Mouse (Mus musculus): ENCODE data around the gene Nat8f1. TPM values are rescaled to one million over a fixed set of nuclear protein-coding genes. Genes with fewer than 3 reads are reported as not detected.
"Not testable (repeated sequence)": the region's sequence is repeated elsewhere in the genome, so short reads cannot be mapped to it uniquely, and the experiment has no call there.

Nat8f1 gene
- 1 to 10 TPM; 1.6 to 2.5 TPM for total RNA-seq (2021)
- long read RNA-seq, experiment 1, partial matches to known transcripts, result 0 of 2 reads
- long read RNA-seq, experiment 1, other reads (novel, unspliced or antisense), result 2 of 2 reads
- long read RNA-seq, experiment 2, partial matches to known transcripts, result 0 of 3 reads
- long read RNA-seq, experiment 2, other reads (novel, unspliced or antisense), result 1 of 3 reads

DNA sequence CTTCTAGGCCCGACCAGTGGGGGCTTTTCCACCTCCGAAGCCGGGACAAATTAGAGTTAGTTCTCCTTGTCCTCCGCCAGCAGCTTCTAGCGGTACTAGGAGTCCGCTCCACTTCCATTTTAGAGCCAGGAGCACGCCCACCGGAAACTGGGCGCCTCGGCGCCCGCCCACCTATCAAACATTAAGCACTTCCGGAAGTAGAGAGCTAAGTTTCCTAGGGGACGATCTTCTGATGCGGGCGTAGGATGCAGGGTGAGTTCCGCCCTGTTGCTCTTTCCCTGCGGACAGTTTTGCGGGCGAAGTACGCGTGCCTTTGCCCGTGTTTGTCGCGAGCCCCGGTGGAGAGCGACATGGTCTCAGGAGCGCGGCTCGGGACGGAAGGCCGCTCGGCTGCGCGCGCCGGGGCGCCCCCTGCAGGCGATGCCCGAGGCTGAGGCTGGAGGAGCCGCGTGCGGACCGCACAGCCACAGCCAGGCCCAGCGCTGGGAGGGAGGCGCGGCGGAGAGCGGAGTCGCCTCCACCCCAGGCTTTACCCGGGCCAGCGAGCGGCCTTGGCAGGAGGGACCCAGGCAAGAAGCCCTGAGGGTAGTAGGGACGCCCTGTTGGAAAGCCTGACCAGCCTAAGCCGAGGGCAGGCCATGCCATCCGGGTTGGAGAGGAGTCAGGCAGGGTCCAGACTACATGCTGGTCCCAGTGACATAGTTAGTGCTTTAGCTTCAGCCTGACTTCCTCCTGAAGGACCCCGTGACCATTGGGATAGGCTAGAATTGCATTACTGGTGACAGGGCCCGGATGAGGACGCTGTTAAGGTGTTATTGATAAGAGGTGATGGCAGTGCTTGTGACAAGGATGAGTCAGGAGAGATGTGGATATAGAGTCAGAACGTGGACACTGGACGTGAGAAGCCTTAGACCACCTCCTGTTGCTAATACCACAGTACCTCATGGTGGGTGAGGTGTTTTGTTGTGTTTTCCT is at the start of gene Nat8f1:
Gene Nat8f1, minus strand, starts transcription at position 149 of the 975 bp plus-strand sequence.
- peak; percentile 87 for DNase-seq

- peak; percentile 89 for DNase-seq
Measured at GRCm38 (mm10) chr6:85961101-85962091, 45.9 kb upstream of the Nat8f1 start, which contains the start of gene Dusp11. Gene Dusp11 (minus strand): TSS chr6:85961667.

DNA sequence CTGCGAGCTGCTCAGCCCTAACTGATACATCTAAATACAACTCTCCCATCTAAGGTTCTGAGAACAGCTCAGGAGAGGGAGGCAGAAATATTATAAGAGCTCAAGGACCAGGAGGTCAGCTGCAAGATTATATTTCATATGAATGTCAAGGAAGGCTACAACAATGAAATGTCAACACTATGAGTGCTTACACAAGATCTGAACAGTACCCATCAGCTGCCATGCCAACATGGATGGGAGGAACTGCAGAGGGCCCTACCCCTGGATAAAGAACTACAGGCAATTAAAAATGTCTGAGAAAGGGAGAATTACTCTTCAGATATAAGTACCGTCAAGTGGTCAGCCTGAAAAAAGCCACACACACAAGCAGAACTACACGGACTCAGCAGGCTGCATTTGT is 42.1 kb upstream of the Nat8f1 start:
- DNase-seq, result no peak

- no peak for DNase-seq
Measured at GRCm38 (mm10) chr6:85948549-85948948, 33.1 kb upstream of the Nat8f1 start.

DNA sequence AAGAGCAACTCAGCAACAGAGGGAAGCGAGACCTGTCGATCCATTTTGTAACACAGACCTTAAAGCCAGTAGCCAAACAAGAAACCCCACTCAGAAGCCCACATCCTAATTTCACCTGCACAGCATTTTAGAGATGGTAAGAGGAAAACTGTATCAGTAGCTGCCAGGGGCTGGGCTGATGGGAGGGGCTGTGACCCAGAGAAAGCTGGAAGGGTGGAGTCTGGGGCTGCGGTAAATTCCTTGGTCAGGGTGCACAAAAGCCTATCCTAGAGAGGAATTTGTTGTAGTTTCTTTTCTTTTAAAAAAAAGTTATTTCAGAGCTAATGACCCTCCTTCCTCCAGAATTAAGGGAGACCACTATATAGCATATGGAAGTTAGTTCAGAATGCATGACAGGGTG is 27.0 kb upstream of the Nat8f1 start:
- no peak for DNase-seq

DNA sequence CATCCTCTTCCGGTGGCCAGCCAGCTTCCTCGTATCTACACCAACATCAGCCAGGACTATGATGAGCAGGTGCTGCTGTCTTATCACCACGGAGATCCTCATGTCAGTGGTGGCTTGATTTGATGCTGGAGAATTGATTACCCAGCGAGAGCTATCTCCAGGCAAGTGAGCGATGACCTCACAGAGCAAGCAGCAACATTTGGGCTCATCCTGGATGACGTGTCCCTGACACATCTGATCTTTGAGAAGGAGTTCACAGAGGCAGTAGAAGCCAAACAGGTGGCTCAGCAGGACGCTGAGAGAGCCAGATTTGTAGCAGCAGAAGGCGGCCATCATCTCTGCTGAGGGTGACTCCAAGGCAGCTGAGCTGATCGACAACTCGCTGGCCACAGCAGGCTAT is 23.2 kb upstream of the Nat8f1 start:
- DNase-seq, result no peak

DNA sequence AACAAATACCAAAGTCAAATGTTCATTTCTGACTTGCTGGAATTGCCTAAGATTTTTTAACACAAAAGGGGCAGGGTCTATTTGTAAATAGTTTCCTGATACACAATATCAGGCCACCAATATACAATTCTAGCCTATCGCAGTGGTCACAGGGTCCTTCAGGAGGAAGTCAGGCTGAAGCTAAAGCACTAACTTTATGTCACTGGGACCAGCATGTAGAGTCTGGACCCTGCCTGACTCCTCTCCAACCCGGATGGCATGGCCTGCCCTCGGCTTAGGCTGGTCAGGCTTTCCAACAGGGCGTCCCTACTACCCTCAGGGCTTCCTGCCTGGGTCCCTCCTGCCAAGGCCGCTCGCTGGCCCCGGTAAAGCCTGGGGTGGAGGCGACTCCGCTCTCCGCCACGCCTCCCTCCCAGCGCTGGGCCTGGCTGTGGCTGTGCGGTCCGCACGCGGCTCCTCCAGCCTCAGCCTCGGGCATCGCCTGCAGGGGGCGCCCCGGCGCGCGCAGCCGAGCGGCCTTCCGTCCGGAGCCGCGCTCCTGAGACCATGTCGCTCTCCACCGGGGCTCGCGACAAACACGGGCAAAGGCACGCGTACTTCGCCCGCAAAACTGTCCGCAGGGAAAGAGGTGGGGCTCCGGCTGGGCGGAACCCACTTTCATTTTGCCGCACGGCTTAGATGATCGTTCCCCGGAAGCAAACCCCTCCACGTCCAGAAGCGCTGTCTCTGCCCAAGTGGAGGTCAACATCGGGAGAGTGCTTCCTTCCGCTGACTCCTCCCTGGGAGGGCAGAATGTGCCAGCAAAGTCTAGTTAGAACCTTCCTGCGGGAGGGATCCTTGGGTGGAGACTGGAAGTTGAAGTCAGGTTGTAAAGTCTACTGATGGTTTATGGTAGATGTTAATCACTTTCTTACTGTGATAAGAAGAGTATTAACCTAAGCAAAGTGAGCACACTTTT is 21.3 kb upstream of the Nat8f1 start:
- DNase-seq, result peak; percentile 86

DNA sequence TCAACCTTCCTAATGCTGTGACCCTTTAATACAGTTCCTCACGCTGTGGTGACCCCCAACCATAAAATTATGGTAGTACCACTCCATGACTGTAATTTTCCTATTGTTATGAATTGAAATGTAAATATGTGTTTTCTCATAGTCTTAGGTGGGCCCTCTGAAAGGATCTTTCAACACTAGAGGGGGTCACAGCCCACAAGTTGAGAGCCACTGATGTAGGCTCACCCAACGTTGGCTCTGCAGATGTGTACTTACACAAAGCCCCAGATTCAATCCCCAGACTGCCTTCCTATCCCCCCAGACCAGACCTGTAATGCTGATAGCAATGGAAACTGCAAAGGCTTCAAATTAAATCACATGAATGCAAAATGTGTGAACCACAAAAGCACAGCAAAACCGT is 20.2 kb upstream of the Nat8f1 start:
- DNase-seq, result no peak

- no peak for DNase-seq
Measured at GRCm38 (mm10) chr6:85934047-85934446, 18.6 kb upstream of the Nat8f1 start.

GRCm38 (mm10) chr6:85929312-85929711 is 13.8 kb upstream of the Nat8f1 start:
- no peak for DNase-seq

GRCm38 (mm10) chr6:85927476-85928464 is 12.3 kb upstream of the Nat8f1 start:
- no peak for DNase-seq

- no peak for DNase-seq
Measured at GRCm38 (mm10) chr6:85926709-85927108, 11.2 kb upstream of the Nat8f1 start.

DNA sequence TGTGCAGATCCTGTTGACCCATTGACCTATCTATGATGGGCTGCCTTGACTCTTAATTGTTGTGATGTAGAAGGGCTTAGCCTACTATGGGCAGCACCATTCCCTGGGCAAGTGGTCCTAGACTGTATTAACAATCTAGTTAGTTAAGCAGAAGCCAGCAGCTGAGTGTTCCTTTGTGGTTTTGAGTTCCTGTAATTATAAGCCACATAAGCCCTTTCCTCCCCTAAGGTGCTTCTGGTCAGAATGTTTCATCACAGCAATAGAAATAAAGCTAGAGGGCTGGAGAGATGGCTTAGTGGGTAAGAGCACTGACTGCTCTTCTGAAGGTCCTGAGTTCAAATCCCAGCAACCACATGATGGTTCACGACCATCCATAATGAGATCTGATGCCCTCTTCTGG is 8.2 kb upstream of the Nat8f1 start:
- DNase-seq, result no peak

GRCm38 (mm10) chr6:85919401-85919800 is 3.9 kb upstream of the Nat8f1 start:
- no peak for DNase-seq

GRCm38 (mm10) chr6:85918341-85918740 is 2.9 kb upstream of the Nat8f1 start:
- DNase-seq, result not testable (repeated sequence)

DNA sequence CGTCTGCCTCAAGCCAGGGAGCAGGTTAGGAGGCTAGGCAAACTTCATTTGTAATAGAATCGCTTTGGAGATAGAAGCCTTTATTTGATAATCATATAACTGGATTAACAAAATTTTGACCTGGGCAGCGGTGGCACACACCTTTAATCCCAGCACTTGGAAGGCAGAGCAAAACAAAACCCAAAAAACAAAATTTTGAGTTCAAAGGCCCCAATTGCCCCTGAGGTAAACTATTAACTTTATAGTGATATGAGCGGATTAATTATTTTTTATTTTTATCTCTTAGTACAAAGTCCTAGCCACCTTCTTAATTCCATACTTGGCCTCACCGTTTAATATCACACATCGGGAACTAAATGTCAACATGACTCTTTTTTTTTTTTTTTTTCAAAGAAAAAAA is 1.1 kb upstream of the Nat8f1 start:
- DNase-seq, result no peak

GRCm38 (mm10) chr6:85915141-85915538 is 347 bp downstream of the Nat8f1 start:
- DNase-seq, result no peak

GRCm38 (mm10) chr6:85911587-85911986 is 3.9 kb downstream of the Nat8f1 start, which contains the start of gene Tprkb:
Gene Tprkb (plus strand): TSS chr6:85911865.
- DNase-seq, result no peak

GRCm38 (mm10) chr6:85909704-85910103 is 5.8 kb downstream of the Nat8f1 start:
- DNase-seq, result no peak

- no peak for DNase-seq
Measured at GRCm38 (mm10) chr6:85908341-85908740, 7.1 kb downstream of the Nat8f1 start.
